Mouse (Mus musculus) ES-Bruce4 (cell line): ENCODE measurements at regions not wholly inside any gene's neighbourhood (a gene's known extent, or its start where the extent isn't known, plus 50 kb on each side); places are given as distances from the start of the nearest gene placed in this dataset.
"Not testable (repeated sequence)": the region's sequence is repeated elsewhere in the genome, so short reads cannot be mapped to it uniquely, and the experiment has no call there.

Experiments used
- H3K27ac ChIP-seq: 2 replicates; pipeline ENCODE4 v1.5.1; 2012; ENCODE audit warnings: low read length, inconsistent platforms; ENCODE audit not compliant: insufficient read depth
- H3K27me3 ChIP-seq: 2 replicates; pipeline ENCODE4 v1.6.1; 2012; ENCODE audit warnings: mild to moderate bottlenecking, low read length, inconsistent platforms; ENCODE audit not compliant: control insufficient read depth, poor library complexity, insufficient read depth, severe bottlenecking
- H3K36me3 ChIP-seq: 2 replicates; pipeline ENCODE4 v1.6.1; 2012; ENCODE audit warnings: inconsistent platforms, mild to moderate bottlenecking, low read length, moderate library complexity; ENCODE audit not compliant: control insufficient read depth, poor library complexity, insufficient read depth, severe bottlenecking
- H3K4me1 ChIP-seq: one replicate; pipeline ENCODE4 v1.8.1; 2011; ENCODE audit warnings: low read length; ENCODE audit not compliant: control insufficient read depth, insufficient read depth
- H3K4me3 ChIP-seq: 2 replicates; pipeline ENCODE4 v1.5.1; 2011; ENCODE audit warnings: low read depth, mild to moderate bottlenecking, low read length
- H3K9ac ChIP-seq: 2 replicates; pipeline ENCODE4 v1.6.1; 2012; ENCODE audit warnings: low read depth, mild to moderate bottlenecking, inconsistent platforms; ENCODE audit not compliant: poor library complexity, severe bottlenecking
- H3K9me3 ChIP-seq: replicated peaks from 2 replicates; pipeline ENCODE4 v1.6.1; 2012; ENCODE audit warnings: mild to moderate bottlenecking, low read length, inconsistent platforms; ENCODE audit not compliant: control insufficient read depth, poor library complexity, insufficient read depth, severe bottlenecking
- CTCF ChIP-seq: IDR thresholded peaks from one replicate; pipeline ENCODE4 v1.8.1; 2011; ENCODE audit warnings: low read depth, low read length
- EP300 ChIP-seq: IDR thresholded peaks from 2 replicates; pipeline ENCODE4 v1.6.1; 2011; ENCODE audit warnings: low read depth, low read length; ENCODE audit not compliant: insufficient read depth
- POLR2A ChIP-seq: IDR thresholded peaks from one replicate; pipeline ENCODE4 v1.8.1; 2011; ENCODE audit warnings: low read length; ENCODE audit not compliant: insufficient read depth

DNA sequence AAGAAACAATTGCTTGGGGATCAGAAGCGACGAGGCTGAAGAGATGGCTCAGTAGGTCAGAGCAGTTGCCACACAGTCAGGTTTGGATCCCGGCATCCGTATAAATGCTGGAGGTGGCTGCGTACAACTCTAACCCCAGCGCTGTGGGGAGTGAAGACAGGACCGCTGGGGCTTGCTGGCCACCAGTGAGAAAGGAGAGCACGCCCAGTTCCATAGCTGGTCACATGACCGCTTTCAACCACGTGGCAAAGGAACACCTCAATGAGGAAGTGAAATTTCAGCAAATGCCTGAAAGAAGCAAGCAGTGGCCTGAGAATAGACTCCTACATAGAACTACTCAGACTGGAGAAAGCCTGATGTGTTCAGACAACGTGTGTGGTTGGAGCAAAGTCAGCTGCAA lies 148.3 kb upstream of the Ipo5 start:
- no peak for TF ChIP-seq EP300
- TF ChIP-seq CTCF = no peak
- no peak for TF ChIP-seq POLR2A
- Histone ChIP-seq H3K4me1 (no peaks in the 10 kb centered on the region), H3K27ac (no peak overlapping the region), H3K27me3 (no peaks in the 10 kb centered on the region), H3K9ac (no peak overlapping the region), H3K9me3 (peaks cover 5% of the 10 kb centered on the region; the same call in 1 of the 2 replicates), H3K4me3 (no peak overlapping the region), H3K36me3 (no peaks in the 10 kb centered on the region)

DNA sequence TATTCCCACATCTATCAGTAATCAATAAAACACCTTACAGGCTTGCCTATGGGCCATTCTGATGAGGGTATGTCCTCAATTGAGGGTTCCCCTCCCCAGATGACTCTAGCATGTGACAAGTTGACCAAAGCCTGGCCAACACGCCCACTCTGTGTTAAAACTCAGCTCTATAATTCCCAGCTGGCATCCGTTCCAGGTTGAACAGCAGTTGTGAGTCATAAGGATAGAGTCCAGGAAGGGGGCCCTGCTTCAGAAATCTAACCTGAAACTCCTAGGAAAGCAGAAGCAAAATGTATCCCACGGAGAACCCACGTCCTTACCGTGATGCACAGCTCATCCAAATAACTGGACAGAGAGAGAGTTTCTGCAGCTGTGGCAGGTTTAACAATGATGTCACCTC lies 147.2 kb upstream of the Ipo5 start:
- Histone ChIP-seq H3K36me3 (no peaks in the 10 kb centered on the region), H3K27ac (no peak overlapping the region), H3K4me1 (no peaks in the 10 kb centered on the region), H3K9me3 (peaks cover 8% of the 10 kb centered on the region; the same call in 1 of the 2 replicates), H3K27me3 (no peaks in the 10 kb centered on the region), H3K4me3 (no peak overlapping the region), H3K9ac (no peak overlapping the region)
- no peak for TF ChIP-seq CTCF
- no peak for TF ChIP-seq POLR2A

DNA sequence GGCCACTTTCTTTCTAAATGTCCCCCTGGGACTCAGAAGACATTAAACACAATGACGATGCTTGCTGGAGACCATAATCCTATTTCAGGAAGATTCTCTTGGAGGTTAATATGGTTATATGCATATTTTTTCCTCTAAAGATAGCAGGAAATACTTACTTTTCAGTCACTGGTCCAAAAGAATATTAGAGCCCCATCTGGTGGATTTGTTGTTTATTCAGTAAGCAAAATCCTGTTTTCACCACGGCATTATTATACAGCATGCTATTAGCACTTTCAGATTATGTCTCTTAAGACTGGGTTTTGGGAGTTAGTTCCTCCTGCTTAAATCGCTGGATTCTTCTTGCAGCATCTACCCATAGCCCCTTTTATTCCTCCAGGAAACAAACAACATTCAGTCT lies 146.6 kb upstream of the Ipo5 start:
- Histone ChIP-seq H3K9me3 (peaks cover 14% of the 10 kb centered on the region; the same call in 1 of the 2 replicates), H3K27ac (no peak overlapping the region), H3K4me1 (no peaks in the 10 kb centered on the region), H3K36me3 (no peaks in the 10 kb centered on the region), H3K27me3 (no peaks in the 10 kb centered on the region), H3K4me3 (no peak overlapping the region), H3K9ac (no peak overlapping the region)
- TF ChIP-seq POLR2A (no peak), EP300 (no peak), CTCF (no peak)

DNA sequence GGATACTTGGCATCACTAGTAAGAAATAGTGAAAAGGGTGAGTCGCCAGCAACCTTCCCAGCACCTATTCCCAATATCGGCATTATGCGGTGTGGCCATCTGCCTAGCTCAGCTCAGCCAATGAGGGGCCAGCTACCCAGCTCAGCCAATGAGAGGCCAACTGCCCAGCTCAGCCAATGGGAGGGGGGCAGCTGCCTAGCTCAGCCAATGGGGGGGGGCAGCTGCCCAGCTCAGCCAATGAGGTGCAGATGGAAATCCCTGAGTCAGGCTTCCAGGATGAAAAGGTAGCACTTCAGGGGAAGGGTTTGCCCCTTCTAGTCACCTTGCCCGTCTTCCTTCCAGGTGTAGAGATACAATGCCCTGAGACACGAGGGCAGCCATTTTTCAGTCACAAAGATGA lies 144.6 kb upstream of the Ipo5 start:
- no peak overlapping the region for H3K4me3 ChIP-seq
- H3K27me3 ChIP-seq = no peaks in the 10 kb centered on the region
- TF ChIP-seq CTCF = no peak
- no peak for TF ChIP-seq POLR2A
- no peak for TF ChIP-seq EP300
- H3K4me1 ChIP-seq = no peaks in the 10 kb centered on the region
- H3K27ac ChIP-seq = no peak overlapping the region
- no peaks in the 10 kb centered on the region for H3K36me3 ChIP-seq
- H3K9ac ChIP-seq = no peak overlapping the region
- peaks cover 14% of the 10 kb centered on the region; the same call in 1 of the 2 replicates for H3K9me3 ChIP-seq

DNA sequence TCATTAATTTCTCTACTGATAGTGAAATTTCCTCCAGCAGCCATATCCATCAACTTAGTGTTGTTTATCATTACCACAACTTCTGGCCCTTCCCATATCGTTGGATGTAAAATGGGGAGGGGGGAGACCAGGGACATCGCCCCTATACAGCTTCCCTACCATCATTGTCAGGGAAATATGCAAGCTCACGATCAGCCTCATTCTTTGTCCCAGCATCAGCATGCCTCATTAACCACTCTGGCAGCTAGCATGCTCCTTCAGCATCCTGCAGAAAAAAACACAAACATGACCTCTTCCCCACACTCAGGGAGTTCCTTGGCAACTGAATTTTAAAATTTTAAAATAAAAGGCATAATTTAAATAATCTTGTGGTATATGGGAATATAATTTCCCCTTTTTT lies 140.4 kb upstream of the Ipo5 start:
- Histone ChIP-seq H3K4me3 (no peak overlapping the region), H3K27me3 (no peaks in the 10 kb centered on the region), H3K4me1 (no peaks in the 10 kb centered on the region), H3K9me3 (peaks cover 14% of the 10 kb centered on the region; the same call in 1 of the 2 replicates), H3K27ac (no peak overlapping the region), H3K9ac (no peak overlapping the region), H3K36me3 (no peaks in the 10 kb centered on the region)
- TF ChIP-seq EP300 (no peak), POLR2A (no peak), CTCF (no peak)

DNA sequence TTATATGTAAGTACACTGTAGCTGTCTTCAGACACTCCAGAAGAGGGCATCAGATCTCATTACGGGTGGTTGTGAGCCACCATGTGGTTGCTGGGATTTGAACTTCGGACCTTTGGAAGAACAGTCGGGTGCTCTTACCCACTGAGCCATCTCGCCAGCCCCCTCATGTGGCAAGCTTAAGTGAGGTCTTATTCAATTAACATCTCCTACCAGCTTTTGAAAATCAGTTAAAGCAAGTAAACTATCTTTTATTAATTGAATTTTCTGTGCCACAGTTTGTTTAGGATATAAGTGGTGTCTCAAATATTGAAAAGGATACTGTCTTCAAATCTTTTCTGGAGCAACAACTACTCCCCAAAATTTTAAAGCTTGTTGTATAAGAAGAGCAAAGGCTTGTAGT lies 138.0 kb upstream of the Ipo5 start:
- not testable (repeated sequence) for H3K27me3 ChIP-seq, H3K9ac ChIP-seq, H3K36me3 ChIP-seq, H3K9me3 ChIP-seq, H3K4me1 ChIP-seq, H3K27ac ChIP-seq, H3K4me3 ChIP-seq
